Mouse (Mus musculus) neural tube, embryonic 13.5 days (tissue): ENCODE measurements around the gene Elmsan1. TPM values are rescaled to one million over a fixed set of nuclear protein-coding genes. Genes with fewer than 3 reads are reported as not detected.

Experiments used
- polyA plus RNA-seq: library from polyadenylated mRNA; unstranded; fragments of >200 nt; fragmentation: Nextera tagmentation; extraction: Ambion mirVana; gene quantifications from 2 replicates; pipeline ENCODE4 v1.2.1, GENCODE M21; 2015

Elmsan1 gene
- polyA plus RNA-seq, 1 experiment from 2014 or later, result 4.9 TPM

Other genes starting within 250 kb of the Elmsan1 start
- not detected in 2 replicates for gene Heatr4, start 234.0 kb downstream of the Elmsan1 start, polyA plus RNA-seq
- 15.0 and 17.8 TPM in 2 replicates for gene Acot2, start 231.0 kb downstream of the Elmsan1 start, polyA plus RNA-seq
- 86.3 and 101 TPM in 2 replicates for gene Acot1, start 209.4 kb downstream of the Elmsan1 start, polyA plus RNA-seq
- 0.18 and 0.24 TPM in 2 replicates for gene Acot4, start 180.5 kb downstream of the Elmsan1 start, polyA plus RNA-seq
- gene Gm49366, start 179.9 kb downstream of the Elmsan1 start, polyA plus RNA-seq, result not detected in 2 replicates
- gene Acot3, start 166.7 kb downstream of the Elmsan1 start, polyA plus RNA-seq, result 0.69 and 0.75 TPM in 2 replicates
- gene Acot5, start 149.6 kb downstream of the Elmsan1 start, polyA plus RNA-seq, result 0.14 and 0.23 TPM in 2 replicates
- gene Acot6, start 118.2 kb downstream of the Elmsan1 start, polyA plus RNA-seq, result 0.63 and 1.0 TPM in 2 replicates
- 4.9 and 7.0 TPM in 2 replicates for gene Dnal1, start 104.5 kb downstream of the Elmsan1 start, polyA plus RNA-seq
- 3.1 and 3.7 TPM in 2 replicates for gene Pnma1, start 70.4 kb downstream of the Elmsan1 start, polyA plus RNA-seq
- gene Ptgr2, start 66.4 kb upstream of the Elmsan1 start, polyA plus RNA-seq, result 14.0 and 16.3 TPM in 2 replicates
- gene Zfp410, start 98.0 kb upstream of the Elmsan1 start, polyA plus RNA-seq, result 82.1 and 83.7 TPM in 2 replicates
- gene Coq6, start 142.8 kb upstream of the Elmsan1 start, polyA plus RNA-seq, result 39.4 and 41.3 TPM in 2 replicates
- 14.2 and 17.6 TPM in 2 replicates for gene Fam161b, start 143.0 kb upstream of the Elmsan1 start, polyA plus RNA-seq
- 12.5 and 12.6 TPM in 2 replicates for gene Entpd5, start 190.1 kb upstream of the Elmsan1 start, polyA plus RNA-seq
- 3.0 and 4.7 TPM in 2 replicates for gene Bbof1, start 190.2 kb upstream of the Elmsan1 start, polyA plus RNA-seq
- 27.6 and 33.3 TPM in 2 replicates for gene Rnf113a2, start 198.3 kb upstream of the Elmsan1 start, polyA plus RNA-seq
- gene Aldh6a1, start 232.1 kb upstream of the Elmsan1 start, polyA plus RNA-seq, result 31.5 and 31.9 TPM in 2 replicates
- 31.7 and 33.6 TPM in 2 replicates for gene Lin52, start 232.5 kb upstream of the Elmsan1 start, polyA plus RNA-seq